ENCODE assay signal across 31 mouse cellular contexts in genomic region chr14:8020011-8020410, GRCm38 (mm10). TPM values are rescaled to one million over a fixed set of nuclear protein-coding genes. Genes with fewer than 3 reads are reported as not detected.
"Had no signal": no experiment of that assay in that cellular context is flagged by ENCODE, and none has a peak within 500 bp of the region (broad histone marks: within the 10 kb centered on the region; RNA-seq: fewer than 3 reads in every experiment).

No protein-coding gene starts in this region.

- H3K4me2 ChIP-seq: embryonic facial prominence, embryonic 12.5 days; embryonic facial prominence, embryonic 13.5 days; embryonic facial prominence, embryonic 15.5 days; forebrain, embryonic 12.5 days; forebrain, embryonic 13.5 days; forebrain, embryonic 15.5 days had no signal

- ATAC-seq: forebrain, embryonic 13.5 days; forebrain, embryonic 14.5 days; forebrain, embryonic 15.5 days; forebrain, embryonic 16.5 days; forebrain, postnatal 0 days had no signal

- H3K4me1 ChIP-seq: embryonic facial prominence, embryonic 12.5 days; embryonic facial prominence, embryonic 13.5 days; embryonic facial prominence, embryonic 15.5 days; forebrain, embryonic 12.5 days; forebrain, embryonic 13.5 days; forebrain, embryonic 15.5 days had no signal

- H3K9me3 ChIP-seq: embryonic facial prominence, embryonic 10.5 days; embryonic facial prominence, embryonic 12.5 days; embryonic facial prominence, embryonic 13.5 days; embryonic facial prominence, embryonic 15.5 days; forebrain, embryonic 10.5 days; forebrain, embryonic 12.5 days; forebrain, embryonic 13.5 days; forebrain, embryonic 15.5 days had no signal

- DNase-seq: cerebellum, adult 2 months; cerebellum, adult 8-10 months; cerebellum, adult 9-10 months; cerebellum, adult 9-11 months; cerebellum, postnatal 10 days; cerebellum, postnatal 14 days; cerebellum, postnatal 25 days; embryo, embryonic 11 days; forebrain, postnatal 0 days; gastrocnemius, adult 2 months; gastrocnemius, postnatal 10 days; gastrocnemius, postnatal 14 days; gastrocnemius, postnatal 25 days; gastrocnemius, postnatal 36 days; heart, adult 18-20 months had no signal

- H3K4me3 ChIP-seq: embryonic facial prominence, embryonic 10.5 days; embryonic facial prominence, embryonic 12.5 days; embryonic facial prominence, embryonic 13.5 days; embryonic facial prominence, embryonic 15.5 days; erythroblast, embryonic 14.5 days; forebrain, embryonic 10.5 days; forebrain, embryonic 12.5 days; forebrain, embryonic 13.5 days; forebrain, embryonic 15.5 days; gastrocnemius, adult 2 months; heart, adult 2 months had no signal

- H3K9ac ChIP-seq: embryonic facial prominence, embryonic 12.5 days; embryonic facial prominence, embryonic 13.5 days; embryonic facial prominence, embryonic 15.5 days; forebrain, embryonic 12.5 days; forebrain, embryonic 13.5 days; forebrain, embryonic 15.5 days; forebrain, postnatal 0 days had no signal

- H3K36me3 ChIP-seq: embryonic facial prominence, embryonic 10.5 days; embryonic facial prominence, embryonic 12.5 days; embryonic facial prominence, embryonic 13.5 days; embryonic facial prominence, embryonic 15.5 days; forebrain, embryonic 10.5 days; forebrain, embryonic 15.5 days had no signal

- H3K27me3 ChIP-seq: embryonic facial prominence, embryonic 12.5 days; embryonic facial prominence, embryonic 13.5 days; embryonic facial prominence, embryonic 15.5 days; forebrain, embryonic 12.5 days; forebrain, embryonic 13.5 days; forebrain, embryonic 15.5 days had no signal

- H3K27ac ChIP-seq: embryonic facial prominence, embryonic 10.5 days; embryonic facial prominence, embryonic 12.5 days; embryonic facial prominence, embryonic 13.5 days; embryonic facial prominence, embryonic 15.5 days; forebrain, embryonic 10.5 days; forebrain, embryonic 12.5 days; forebrain, embryonic 13.5 days; forebrain, embryonic 15.5 days; gastrocnemius, adult 2 months; heart, adult 2 months had no signal

RNA-seq across cellular contexts. Expression of gene Abhd6, which starts 17.3 kb away (rescaled TPM):
- polyA plus RNA-seq: erythroblast, embryonic 14.5 days had no signal

RNA-seq across cellular contexts. Expression of gene Dnase1l3, which starts 25.6 kb away (rescaled TPM):
- total RNA-seq: common myeloid progenitor, adult 5-6 weeks; forebrain, postnatal 0 days; gastrocnemius, adult 18-20 months; gastrocnemius, adult 2 months; gastrocnemius, adult 8-10 months; gastrocnemius, postnatal 25 days; gastrocnemius, postnatal 36 days had no signal
- polyA plus RNA-seq: erythroblast, embryonic 14.5 days; forebrain, embryonic 10.5 days; forebrain, embryonic 11.5 days; forebrain, embryonic 12.5 days had no signal
